Mouse (Mus musculus) liver, embryonic 14.5 days (tissue): ENCODE results near the gene Slc44a1. TPM values are rescaled to one million over a fixed set of nuclear protein-coding genes. Genes with fewer than 3 reads are reported as not detected.

Experiments used
- ATAC-seq: fragments of 200-750 bp; cut with Nextera tagmentation; 2 replicates; pipeline ENCODE4 v1.8.0; 2017; ENCODE audit warnings: moderate number of reproducible peaks, mild to moderate bottlenecking, moderate library complexity; ENCODE audit not compliant: insufficient read depth
- DNase-seq, 3 experiments: peaks; one replicate each; pipeline ENCODE4 v3.0.0-alpha.2; 2012 to 2013; ENCODE audit warnings: low read depth in 3 of 3, low spot score in 3 of 3
- H3K27ac ChIP-seq: fragments of 300-500 bp; sonication (generic); 2 replicates; pipeline ENCODE4 v1.5.1; 2014; ENCODE audit warnings: moderate library complexity, mild to moderate bottlenecking, control low read depth, inconsistent platforms
- H3K27me3 ChIP-seq: fragments of 300-500 bp; sonication (generic); 2 replicates; pipeline ENCODE4 v1.6.1; 2014; ENCODE audit warnings: mild to moderate bottlenecking, low read length, moderate library complexity; ENCODE audit not compliant: control insufficient read depth, insufficient read depth
- H3K36me3 ChIP-seq: fragments of 300-500 bp; sonication (generic); replicated peaks from 2 replicates; pipeline ENCODE4 v1.6.1; 2014; ENCODE audit warnings: low read depth; ENCODE audit not compliant: control insufficient read depth, insufficient read depth
- H3K4me1 ChIP-seq, 2 experiments: fragments of 200-500 bp in 1 of 2; fragments of 300-500 bp in 1 of 2; sonication (generic) in 1 of 2; replicated peaks; 2 replicates each; pipeline ENCODE4 v1.6.1; 2012 to 2014; ENCODE audit warnings: antibody characterized with exemption in 1 of 2, inconsistent platforms in 1 of 2, low read length in 1 of 2; ENCODE audit not compliant: control insufficient read depth in 2 of 2, insufficient read depth in 2 of 2
- H3K4me2 ChIP-seq: fragments of 300-500 bp; sonication (generic); 2 replicates; pipeline ENCODE4 v1.6.1; 2014; ENCODE audit warnings: low read depth, mild to moderate bottlenecking, control low read depth, moderate library complexity
- H3K4me3 ChIP-seq, 2 experiments: fragments of 200-500 bp in 1 of 2; fragments of 300-500 bp in 1 of 2; sonication (generic) in 1 of 2; 2 replicates each; pipeline ENCODE4 v1.5.1; 2012 to 2014; ENCODE audit warnings: low read depth in 2 of 2, low read length in 2 of 2, mild to moderate bottlenecking in 2 of 2, control low read depth in 1 of 2, inconsistent platforms in 1 of 2, moderate library complexity in 1 of 2; ENCODE audit not compliant: insufficient read depth in 1 of 2
- H3K9ac ChIP-seq: fragments of 300-500 bp; sonication (generic); replicated peaks from 2 replicates; pipeline ENCODE4 v1.6.1; 2014; ENCODE audit warnings: mild to moderate bottlenecking, control low read depth, moderate library complexity
- H3K9me3 ChIP-seq: fragments of 300-500 bp; sonication (generic); 2 replicates; pipeline ENCODE4 v1.6.1; 2016; ENCODE audit warnings: low read length, mixed read lengths; ENCODE audit not compliant: control insufficient read depth
- CTCF ChIP-seq: IDR thresholded peaks from 2 replicates; pipeline ENCODE4 v1.5.1; 2016; ENCODE audit warnings: antibody characterized with exemption, low read depth, control low read depth
- EP300 ChIP-seq: IDR thresholded peaks from 2 replicates; pipeline ENCODE4 v1.6.1; 2016; ENCODE audit warnings: antibody characterized with exemption, low read depth
- WGBS: fragments of 180-500 bp; shearing (Covaris S2); extraction: QIAGEN DNeasy Blood & Tissue Kit; methylation state at CpG from one replicate; pipeline ENCODE4 v1.1.7; 2014; ENCODE audit not compliant: insufficient replicate concordance; 5-methylcytosine and 5-hydroxymethylcytosine counted together
- polyA plus RNA-seq, 2 experiments: library from polyadenylated mRNA; depleted of rRNA in 1 of 2; stranded (reverse) in 1 of 2; unstranded in 1 of 2; fragments of >200 nt; fragmentation: Nextera tagmentation in 1 of 2; extraction: Ambion mirVana in 1 of 2; gene quantifications; 2 replicates each; pipeline versions ENCODE4 v1.2.1 to v1.2.3; 2012 to 2014

The Slc44a1 gene
- polyA plus RNA-seq, 2 experiments: 7.7 to 12.6 TPM

GRCm38 (mm10) chr4:53623711-53624110 is 183.5 kb downstream of the Slc44a1 start:
- Histone ChIP-seq H3K4me2 (no peak overlapping the region), H3K9me3 (no peaks in the 10 kb centered on the region), H3K9ac (no peak overlapping the region), H3K4me1 (no peaks in the 10 kb centered on the region; a peak in 1 of 4 replicates), H3K36me3 (no peaks in the 10 kb centered on the region), H3K27ac (no peak overlapping the region), H3K4me3 (no peak overlapping the region), H3K27me3 (no peaks in the 10 kb centered on the region; the same call in 1 of the 2 replicates)
- 60% methylated on average over 1 of the region's 1 CpGs for WGBS
- DNase-seq (no peak), ATAC-seq (no peak)
- no peak for TF ChIP-seq EP300
- TF ChIP-seq CTCF: no peak

GRCm38 (mm10) chr4:53624816-53625215 is 184.6 kb downstream of the Slc44a1 start:
- Histone ChIP-seq H3K36me3 (no peaks in the 10 kb centered on the region), H3K9ac (no peak overlapping the region), H3K9me3 (no peaks in the 10 kb centered on the region), H3K27me3 (no peaks in the 10 kb centered on the region; the same call in 1 of the 2 replicates), H3K27ac (no peak overlapping the region), H3K4me1 (no peaks in the 10 kb centered on the region; a peak in 1 of 4 replicates), H3K4me2 (no peak overlapping the region), H3K4me3 (no peak overlapping the region)
- WGBS: 49% methylated on average over 4 of the region's 4 CpGs
- DNase-seq: no peak
- TF ChIP-seq CTCF (no peak), EP300 (no peak)
- no peak for ATAC-seq

- no peak overlapping the region for H3K27ac ChIP-seq
- ATAC-seq: no peak
- H3K4me2 ChIP-seq: no peak overlapping the region
- peaks cover under 1% of the 10 kb centered on the region for H3K27me3 ChIP-seq
- no peaks in the 10 kb centered on the region for H3K9me3 ChIP-seq
- H3K4me1 ChIP-seq: no peaks in the 10 kb centered on the region; a peak in 1 of 4 replicates
- no peak overlapping the region for H3K4me3 ChIP-seq
- no peak for DNase-seq
- TF ChIP-seq CTCF (no peak), EP300 (no peak)
- 60% methylated on average over 3 of the region's 3 CpGs for WGBS
- H3K9ac ChIP-seq: no peak overlapping the region
- no peaks in the 10 kb centered on the region for H3K36me3 ChIP-seq
Observed at GRCm38 (mm10) chr4:53625263-53625662, 185.1 kb downstream of the Slc44a1 start.

GRCm38 (mm10) chr4:53628924-53629323 is 188.7 kb downstream of the Slc44a1 start:
- ATAC-seq (no peak), DNase-seq (no peak)
- H3K9ac ChIP-seq: no peak overlapping the region
- no peaks in the 10 kb centered on the region for H3K36me3 ChIP-seq
- no peak for TF ChIP-seq EP300
- no peak for TF ChIP-seq CTCF
- H3K27ac ChIP-seq: no peak overlapping the region
- no peak overlapping the region for H3K4me3 ChIP-seq
- 35% methylated on average over 4 of the region's 4 CpGs for WGBS
- H3K27me3 ChIP-seq: peaks cover 17% of the 10 kb centered on the region
- H3K4me1 ChIP-seq: no peaks in the 10 kb centered on the region; a peak in 1 of 4 replicates
- no peak overlapping the region for H3K4me2 ChIP-seq
- H3K9me3 ChIP-seq: no peaks in the 10 kb centered on the region

DNA sequence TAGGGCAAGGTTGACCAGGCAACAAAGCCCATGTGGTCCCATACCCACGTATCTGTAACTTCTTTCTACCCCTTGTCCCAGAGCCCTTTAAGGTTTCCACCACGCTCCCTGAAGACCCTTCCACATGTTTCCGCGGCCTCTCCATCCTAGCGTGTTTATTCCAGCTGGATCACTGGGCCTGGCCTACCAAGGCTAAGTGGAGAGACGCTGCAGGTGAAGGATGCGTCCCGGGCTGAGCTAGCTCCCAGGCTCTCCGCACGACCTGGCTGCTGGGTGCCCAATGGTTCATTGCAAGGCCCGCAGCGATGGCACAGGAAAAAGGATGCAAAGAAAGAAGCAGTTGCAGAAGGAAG is 190.7 kb downstream of the Slc44a1 start:
- 19% methylated on average over 12 of the region's 12 CpGs for WGBS
- Histone ChIP-seq H3K4me3 (peak overlapping the region; percentile 59 to 63), H3K9ac (no peak overlapping the region), H3K36me3 (no peaks in the 10 kb centered on the region), H3K27ac (no peak overlapping the region), H3K9me3 (no peaks in the 10 kb centered on the region), H3K4me1 (no peaks in the 10 kb centered on the region; a peak in 1 of 4 replicates), H3K4me2 (peak overlapping the region; percentile 64), H3K27me3 (peaks cover 17% of the 10 kb centered on the region)
- DNase-seq (no peak), ATAC-seq (peak; percentile 13; the same call in 1 of the 2 replicates)
- TF ChIP-seq CTCF (no peak), EP300 (no peak)
